Mouse (Mus musculus) neural tube, embryonic 14.5 days (tissue): Measurements from ENCODE around the gene Cda. TPM values are rescaled to one million over a fixed set of nuclear protein-coding genes. Genes with fewer than 3 reads are reported as not detected.

Experiments
- ATAC-seq: fragments of 200-750 bp; cut with Nextera tagmentation; 2 replicates; pipeline ENCODE4 v1.8.0; 2017; ENCODE audit warnings: low read depth, mild to moderate bottlenecking, moderate TSS enrichment, moderate library complexity
- H3K27ac ChIP-seq: fragments of 300-500 bp; sonication (generic); 2 replicates; pipeline ENCODE4 v1.5.1; 2014; ENCODE audit warnings: low read depth, mild to moderate bottlenecking, control low read depth, low read length, moderate library complexity, mixed read lengths
- H3K27me3 ChIP-seq: fragments of 300-500 bp; sonication (generic); 2 replicates; pipeline ENCODE4 v1.6.1; 2014; ENCODE audit warnings: low read length; ENCODE audit not compliant: control insufficient read depth, insufficient read depth
- H3K36me3 ChIP-seq: fragments of 300-500 bp; sonication (generic); 2 replicates; pipeline ENCODE4 v1.6.1; 2014; ENCODE audit warnings: low read length, mixed read lengths; ENCODE audit not compliant: control insufficient read depth, insufficient read depth
- H3K4me1 ChIP-seq: fragments of 300-500 bp; sonication (generic); 2 replicates; pipeline ENCODE4 v1.6.1; 2014; ENCODE audit warnings: low read length; ENCODE audit not compliant: control insufficient read depth, insufficient read depth
- H3K4me2 ChIP-seq: fragments of 300-500 bp; sonication (generic); 2 replicates; pipeline ENCODE4 v1.6.1; 2014; ENCODE audit warnings: mild to moderate bottlenecking, low read depth, low read length, control low read depth
- H3K4me3 ChIP-seq: fragments of 300-500 bp; sonication (generic); 2 replicates; pipeline ENCODE4 v1.5.1; 2014; ENCODE audit warnings: low read depth, low read length, control low read depth, mixed read lengths
- H3K9ac ChIP-seq: fragments of 300-500 bp; sonication (generic); replicated peaks from 2 replicates; pipeline ENCODE4 v1.6.1; 2014; ENCODE audit warnings: low read depth, mild to moderate bottlenecking, control low read depth, low read length, mixed read lengths
- H3K9me3 ChIP-seq: fragments of 300-500 bp; sonication (generic); 2 replicates; pipeline ENCODE4 v1.6.1; 2016; ENCODE audit warnings: low read length; ENCODE audit not compliant: control insufficient read depth
- WGBS: fragments of 180-500 bp; shearing (Covaris S2); extraction: QIAGEN DNeasy Blood & Tissue Kit; methylation state at CpG from one replicate; pipeline ENCODE4 v1.1.7; 2014; 5-methylcytosine and 5-hydroxymethylcytosine counted together
- microRNA-seq: library from miRNA; unstranded; fragments of <30 nt; microRNA quantifications from one replicate; pipeline ENCODE4, GENCODE M21; 2016
- polyA plus RNA-seq: library from polyadenylated mRNA; unstranded; fragments of >200 nt; fragmentation: Nextera tagmentation; extraction: Ambion mirVana; gene quantifications from 2 replicates; pipeline ENCODE4 v1.2.1, GENCODE M21; 2014

Gene Cda
- polyA plus RNA-seq, 1 experiment from 2014 or later = 8.5 TPM

- no peaks in the 10 kb centered on the region for H3K9me3 ChIP-seq
- peak overlapping the region; percentile 84 for H3K27ac ChIP-seq
- no peaks in the 10 kb centered on the region for H3K36me3 ChIP-seq
- H3K4me3 ChIP-seq = no peak overlapping the region
- no peak overlapping the region; the same call in 1 of the 2 replicates for H3K4me2 ChIP-seq
- H3K4me1 ChIP-seq = peaks cover 4% of the 10 kb centered on the region; the same call in 1 of the 2 replicates
- peak; percentile 93 for ATAC-seq
- no peaks in the 10 kb centered on the region for H3K27me3 ChIP-seq
- H3K9ac ChIP-seq = no peak overlapping the region
- WGBS = 51% methylated on average over 18 of the region's 18 CpGs
These were observed 74.4 kb downstream of the Cda start for GRCm38 (mm10) chr4:138293261-138293948.

GRCm38 (mm10) chr4:138292028-138292427 lies 75.8 kb downstream of the Cda start:
- H3K4me2 ChIP-seq = no peak overlapping the region
- no peaks in the 10 kb centered on the region for H3K36me3 ChIP-seq
- ATAC-seq = no peak
- no peaks in the 10 kb centered on the region for H3K27me3 ChIP-seq
- no peaks in the 10 kb centered on the region for H3K9me3 ChIP-seq
- H3K9ac ChIP-seq = no peak overlapping the region
- H3K27ac ChIP-seq = no peak overlapping the region
- WGBS = 88% methylated on average over 13 of the region's 13 CpGs
- no peak overlapping the region for H3K4me3 ChIP-seq
- H3K4me1 ChIP-seq = peaks cover 4% of the 10 kb centered on the region; the same call in 1 of the 2 replicates

GRCm38 (mm10) chr4:138288691-138289090 lies 79.1 kb downstream of the Cda start:
- Histone ChIP-seq H3K9me3 (no peaks in the 10 kb centered on the region), H3K27me3 (no peaks in the 10 kb centered on the region), H3K9ac (no peak overlapping the region), H3K4me3 (no peak overlapping the region), H3K4me1 (peaks cover 4% of the 10 kb centered on the region; the same call in 1 of the 2 replicates), H3K4me2 (no peak overlapping the region), H3K27ac (no peak overlapping the region), H3K36me3 (no peaks in the 10 kb centered on the region)
- 84% methylated on average over 7 of the region's 7 CpGs for WGBS
- ATAC-seq = no peak

Small RNA genes within 50 kb of the gene (microRNA-seq; reads per million reads assigned to microRNA genes)
- gene Gm27646 (not detected), gene Mir7019 (1.4 reads per million)

Other genes with a start within 250 kb of the Cda start
- 181 and 197 TPM in 2 replicates for gene Hp1bp3, start 151.7 kb downstream of the Cda start, polyA plus RNA-seq
- 12.8 and 14.8 TPM in 2 replicates for gene Sh2d5, start 117.6 kb downstream of the Cda start, polyA plus RNA-seq
- 3.7 and 4.3 TPM in 2 replicates for gene Kif17, start 117.6 kb downstream of the Cda start, polyA plus RNA-seq
- 190 and 208 TPM in 2 replicates for gene Ddost, start 63.3 kb downstream of the Cda start, polyA plus RNA-seq
- 49.0 and 67.6 TPM in 2 replicates for gene Pink1, start 41.7 kb downstream of the Cda start, polyA plus RNA-seq
- gene Fam43b, start 28.5 kb upstream of the Cda start, polyA plus RNA-seq = 5.9 and 9.1 TPM in 2 replicates
- gene Mul1, start 66.7 kb upstream of the Cda start, polyA plus RNA-seq = 15.3 and 18.6 TPM in 2 replicates
- 19.6 and 25.8 TPM in 2 replicates for gene Camk2n1, start 86.3 kb upstream of the Cda start, polyA plus RNA-seq